Mouse (Mus musculus) monocyte, adult 2 months (primary cell): ENCODE measurements around the gene Lefty2.

Experiments used
- DNase-seq, 2 experiments: peaks; one replicate each; pipeline ENCODE4 v3.0.0; 2022; ENCODE audit warnings: low spot score in 2 of 2, low read depth in 1 of 2

Lefty2 gene

DNA sequence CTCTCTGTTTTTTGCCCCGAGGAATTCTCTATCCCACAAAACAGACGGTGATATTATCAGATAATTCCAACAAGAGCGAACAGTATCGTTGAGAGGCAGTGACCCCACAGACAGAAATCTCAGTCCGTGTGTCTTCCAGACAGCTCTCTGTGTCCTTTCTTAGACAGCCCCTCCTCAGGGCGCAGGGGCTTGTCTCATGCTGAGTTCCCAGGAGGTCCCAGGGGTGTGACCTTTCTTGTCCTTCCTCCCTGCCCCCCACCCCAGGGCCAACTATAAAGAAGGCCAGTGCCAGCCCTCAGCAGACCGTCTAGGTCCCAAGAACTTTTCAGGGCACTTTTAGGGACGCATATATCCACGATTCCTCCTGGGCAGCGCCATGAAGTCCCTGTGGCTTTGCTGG lies at the start of gene Lefty2:
Lefty2 (plus strand) TSS at position 301 of the 400 bp plus-strand sequence.
- DNase-seq = no peak

DNA sequence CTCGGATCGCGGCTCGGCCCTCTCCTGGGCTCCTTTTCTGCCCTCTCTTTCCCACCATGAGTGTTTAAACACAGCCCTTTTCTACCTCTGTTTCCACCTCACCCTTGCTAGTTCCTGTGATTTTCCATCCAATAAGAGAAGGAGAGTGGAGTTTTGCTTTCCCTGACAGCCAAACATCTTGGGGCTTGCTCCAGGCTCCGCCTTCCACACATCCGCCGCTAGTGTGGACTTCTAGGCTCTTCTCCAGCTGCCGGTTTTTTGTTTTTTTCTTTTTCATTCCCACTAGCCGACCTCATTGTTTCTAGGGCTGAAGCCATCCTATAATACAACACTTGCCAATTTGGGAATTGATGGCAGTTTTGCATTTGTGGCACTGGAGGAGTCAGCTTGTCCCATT lies 44.8 kb upstream of the Lefty2 start:
- peak in 1 of 2 experiments; percentile 44 for DNase-seq

DNA sequence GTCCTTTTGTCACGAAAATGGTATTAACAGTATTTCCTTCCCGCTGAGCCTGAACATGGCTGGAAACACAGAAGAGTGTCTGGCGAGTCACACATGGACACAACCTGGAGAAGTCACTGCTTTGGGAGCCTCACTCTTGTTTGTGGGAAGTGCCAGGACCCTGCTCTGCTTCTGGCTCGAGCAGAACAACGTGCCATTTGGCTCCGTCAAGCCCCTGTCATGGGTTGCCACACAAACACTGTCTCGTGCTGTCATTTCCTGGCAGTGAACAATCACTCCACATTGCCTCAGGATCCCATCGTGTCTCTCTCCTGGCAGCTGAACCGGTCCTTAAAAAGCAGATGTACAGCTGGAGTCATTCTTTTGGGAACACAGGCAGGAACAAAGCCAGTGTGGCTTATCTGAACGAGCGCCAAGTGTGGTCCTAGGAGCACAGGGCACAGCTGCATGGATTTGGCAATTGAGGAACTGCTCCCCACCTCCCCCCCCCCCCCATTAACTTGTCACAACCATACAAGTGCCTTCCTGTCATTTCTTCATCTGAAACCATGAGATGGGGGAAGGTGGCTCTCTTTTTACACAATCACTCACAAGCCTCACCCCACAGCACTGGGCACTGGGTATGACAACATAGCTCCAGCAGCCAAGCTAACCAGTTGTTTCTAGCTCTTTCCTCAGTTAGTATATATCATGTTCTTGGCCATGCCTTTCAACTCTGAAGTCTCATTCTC lies 44.2 kb upstream of the Lefty2 start:
- DNase-seq = peak; percentile 78 to 85

DNA sequence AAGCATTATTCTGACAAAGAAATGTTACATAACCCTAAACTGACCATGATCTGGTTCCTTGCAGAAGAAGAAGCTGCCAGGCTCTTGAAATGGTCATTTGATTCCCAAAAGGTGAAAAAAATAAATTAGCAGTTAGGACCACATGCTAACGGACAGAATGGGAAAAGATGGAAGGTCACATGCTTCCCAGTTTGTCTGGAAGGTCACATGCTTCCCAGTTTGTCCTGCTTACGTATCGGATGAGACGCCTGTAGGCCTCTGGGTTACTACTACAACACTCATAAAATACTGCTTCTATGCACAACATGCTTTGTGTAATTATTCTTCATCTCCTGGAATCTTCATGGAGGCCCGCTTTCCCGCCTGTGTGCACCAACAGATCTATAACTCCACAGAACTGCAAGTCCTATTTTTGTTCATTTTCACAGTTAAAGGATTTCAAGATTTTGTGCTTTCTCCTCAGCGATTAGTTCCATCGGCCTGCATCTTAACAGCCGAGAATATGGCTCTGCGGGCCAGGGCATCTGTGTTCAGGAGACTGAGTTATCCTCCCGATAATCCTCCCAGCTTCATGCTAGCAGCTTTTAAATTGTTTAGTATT lies 43.1 kb upstream of the Lefty2 start:
- no peak for DNase-seq

DNA sequence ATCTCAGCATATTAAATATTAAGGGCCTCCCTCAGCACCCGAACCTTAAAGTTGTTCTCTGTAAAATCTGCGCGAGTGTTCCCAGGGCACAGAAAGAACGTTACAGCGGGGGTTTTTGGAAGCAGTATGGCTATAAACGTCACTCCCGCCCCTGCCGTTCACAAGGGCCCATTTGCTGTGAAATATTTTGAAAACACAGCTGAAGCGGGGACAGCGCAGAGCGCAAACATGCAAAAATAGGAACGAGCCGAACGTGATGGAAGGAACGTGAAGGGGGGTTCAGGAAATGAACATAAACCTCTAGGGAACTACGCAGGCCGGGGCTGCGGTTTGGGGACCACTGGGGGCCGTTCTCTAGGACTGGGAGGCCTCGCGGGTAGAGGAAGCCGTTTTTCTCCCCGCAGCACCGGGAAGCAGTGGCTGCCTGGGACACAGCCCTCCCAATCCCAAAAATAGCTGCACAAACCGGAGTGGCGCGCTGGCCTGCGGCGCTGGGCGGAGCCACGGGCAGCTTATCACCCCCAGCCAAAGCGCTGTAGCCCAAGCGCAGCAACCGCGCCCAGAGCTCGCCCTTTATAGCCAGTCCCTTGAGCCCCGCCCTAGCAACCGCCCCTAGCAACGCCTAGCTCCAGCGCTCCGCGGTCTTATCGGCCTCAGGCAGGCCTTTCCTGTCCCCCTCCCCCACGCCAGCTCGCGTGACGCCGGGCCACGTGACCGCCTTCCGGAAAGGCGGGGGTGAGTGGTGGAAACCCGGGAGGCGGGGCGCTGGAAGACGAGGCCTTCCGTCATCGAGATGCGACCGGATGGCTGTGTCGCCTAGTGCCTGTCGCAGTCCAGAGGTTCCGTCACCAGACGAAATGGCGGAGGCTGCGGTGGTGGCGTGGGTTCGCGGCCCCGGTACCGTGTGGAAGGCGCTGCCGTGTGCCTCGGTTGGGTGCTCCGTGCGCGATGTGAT lies 42.3 kb upstream of the Lefty2 start, which contains the start of gene Sde2:
Sde2 (plus strand) TSS at position 812 of the 955 bp plus-strand sequence.
- peak; percentile 100 for DNase-seq

DNA sequence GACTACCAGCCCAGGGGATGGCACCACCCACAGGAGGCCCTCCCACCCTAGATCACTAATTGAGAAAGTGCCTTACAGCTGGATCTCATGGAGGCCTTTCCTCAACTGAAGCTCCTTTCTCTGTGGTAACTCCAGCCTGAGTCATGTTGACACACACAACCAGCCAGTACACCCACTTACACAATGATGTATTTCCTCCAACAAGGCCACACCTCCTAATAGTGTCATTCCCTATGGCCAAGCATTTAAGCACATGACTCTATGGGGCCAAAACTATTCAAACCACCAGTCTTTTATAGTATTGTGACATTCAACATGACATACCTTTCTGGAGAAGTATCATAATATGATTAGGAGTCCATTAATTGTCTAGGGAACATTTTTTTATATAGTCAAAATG lies 34.1 kb upstream of the Lefty2 start:
- no peak for DNase-seq

DNA sequence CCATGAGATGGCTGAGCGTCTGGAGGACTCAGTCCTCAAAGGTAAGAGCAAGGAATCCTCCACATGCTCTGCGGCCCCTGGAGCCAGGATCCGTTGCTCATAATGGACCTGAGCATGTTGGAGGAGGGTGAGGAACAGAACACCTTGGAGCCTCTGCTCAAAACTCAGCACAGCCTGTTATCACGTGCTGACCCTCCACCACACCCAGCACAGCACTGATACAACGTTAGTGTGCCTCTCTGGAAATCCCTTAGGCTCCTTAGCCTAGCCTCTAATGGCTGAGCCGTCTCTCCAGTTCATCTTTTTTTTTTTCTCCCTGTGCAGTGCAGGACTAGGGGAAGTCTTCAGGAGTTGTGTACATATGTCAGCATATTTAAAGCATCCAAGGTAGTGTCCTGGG lies 32.9 kb upstream of the Lefty2 start:
- DNase-seq = no peak

DNA sequence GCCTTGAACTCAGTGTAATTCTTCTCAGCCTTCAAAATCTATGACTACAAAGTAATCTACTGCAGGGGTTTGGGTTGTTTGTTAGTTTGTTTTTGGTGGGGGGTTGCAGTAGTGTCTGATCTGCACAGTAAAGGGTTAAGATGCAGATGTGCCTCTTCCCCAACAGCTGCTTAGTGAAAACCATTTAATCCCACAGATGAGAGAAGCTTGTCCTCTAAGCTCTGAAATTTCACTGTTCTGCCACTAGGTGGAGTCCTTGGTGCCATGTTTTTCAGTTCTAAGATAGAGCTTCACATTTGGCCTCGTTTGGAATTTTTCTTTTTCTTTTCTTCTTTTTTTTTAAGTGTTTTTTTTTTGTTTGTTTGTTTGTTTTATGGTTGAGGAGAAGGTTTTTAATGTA lies 29.3 kb upstream of the Lefty2 start:
- no peak for DNase-seq

DNA sequence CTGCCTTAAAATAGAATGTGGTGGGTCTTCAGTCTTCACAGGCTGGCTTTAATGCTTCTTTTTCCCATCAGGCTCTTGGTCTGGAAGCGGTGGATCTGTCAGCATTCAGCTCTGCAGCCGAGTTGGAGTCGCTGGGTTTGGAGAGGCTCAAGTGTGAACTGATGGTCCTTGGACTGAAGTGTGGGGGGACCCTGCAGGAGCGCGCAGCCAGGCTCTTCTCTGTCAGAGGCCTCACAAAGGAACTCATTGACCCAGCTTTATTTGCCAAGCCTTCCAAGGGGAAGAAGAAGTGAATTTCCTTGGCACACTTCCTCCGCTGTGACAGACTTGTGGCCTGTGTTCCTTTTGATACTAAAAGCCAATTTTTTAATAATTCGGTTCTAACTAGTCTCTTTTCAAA lies 26.9 kb upstream of the Lefty2 start:
- no peak for DNase-seq

DNA sequence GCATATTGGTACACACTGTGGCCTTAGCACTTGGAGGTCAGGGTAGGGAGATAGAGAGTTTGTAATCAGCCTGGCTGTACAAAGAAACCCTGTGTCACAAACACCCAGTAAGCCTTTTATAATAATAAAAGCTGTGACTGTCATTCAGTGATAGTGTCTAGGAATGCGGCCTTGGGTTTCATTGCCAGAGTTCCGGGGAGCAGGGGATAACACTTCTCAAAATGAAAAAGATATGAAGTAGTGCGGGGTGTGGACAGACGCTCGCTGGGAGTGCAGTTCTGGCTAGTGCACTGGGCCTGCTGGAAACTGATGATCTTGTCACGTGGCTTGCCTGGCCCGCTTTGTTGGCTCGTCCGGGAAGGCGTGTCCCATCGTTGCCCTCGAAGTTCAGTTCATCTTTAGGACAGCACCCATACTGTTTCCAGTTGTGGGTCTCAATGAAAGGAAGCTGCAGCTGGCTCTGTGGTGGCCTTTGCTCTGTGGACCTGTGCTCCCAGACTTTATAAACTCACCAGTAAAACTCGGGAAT lies 22.7 kb upstream of the Lefty2 start:
- no peak for DNase-seq

DNA sequence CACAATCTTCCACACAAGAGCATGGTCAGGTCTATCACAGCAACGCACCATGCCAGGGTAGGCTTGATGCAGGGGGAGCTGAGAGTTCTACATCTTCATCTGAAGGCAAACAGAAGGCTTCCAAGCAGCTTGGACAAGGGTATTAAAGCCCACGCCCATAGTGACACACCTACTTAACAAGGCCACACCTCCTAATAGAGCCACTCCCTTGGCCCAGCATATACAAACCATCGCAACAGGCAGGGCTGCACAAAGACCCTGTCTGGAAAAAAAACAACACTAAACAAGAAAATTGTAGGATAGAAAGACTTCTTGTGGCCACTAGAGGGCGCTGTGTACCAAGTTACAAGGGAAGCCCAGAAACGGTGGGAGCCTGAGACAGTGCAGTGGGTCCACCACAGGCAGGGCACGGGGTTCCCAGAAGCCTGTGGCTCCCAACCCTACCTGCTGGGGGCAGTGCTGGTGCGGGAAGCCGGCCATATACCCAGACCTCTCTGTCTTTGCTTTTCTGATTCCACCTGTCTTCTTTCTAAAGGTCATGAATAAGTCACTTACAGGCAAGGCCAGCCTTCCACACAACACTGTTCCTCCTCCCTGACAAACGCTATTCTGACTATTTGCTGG lies 18.9 kb upstream of the Lefty2 start:
- peak in 1 of 2 experiments; percentile 24 for DNase-seq

DNA sequence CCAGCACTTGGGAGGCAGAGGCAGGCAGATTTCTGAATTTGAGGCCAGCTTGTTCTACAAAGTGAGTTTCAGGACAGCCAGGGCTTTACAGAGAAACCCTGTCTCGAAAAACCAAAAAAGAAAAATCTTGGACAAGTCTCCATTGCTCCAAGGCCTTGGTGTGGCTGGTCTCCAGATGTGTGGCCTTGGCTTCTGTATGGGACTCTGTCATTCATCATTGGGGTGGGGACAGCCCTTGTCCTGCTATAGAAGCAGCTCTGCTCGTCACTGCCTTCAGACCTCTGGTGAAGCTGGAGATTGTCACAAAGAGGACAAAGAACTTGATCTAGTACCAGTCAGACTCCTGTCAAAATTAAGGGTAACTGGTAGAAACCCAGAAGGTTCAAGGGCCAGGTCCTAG lies 18.3 kb upstream of the Lefty2 start:
- no peak for DNase-seq

DNA sequence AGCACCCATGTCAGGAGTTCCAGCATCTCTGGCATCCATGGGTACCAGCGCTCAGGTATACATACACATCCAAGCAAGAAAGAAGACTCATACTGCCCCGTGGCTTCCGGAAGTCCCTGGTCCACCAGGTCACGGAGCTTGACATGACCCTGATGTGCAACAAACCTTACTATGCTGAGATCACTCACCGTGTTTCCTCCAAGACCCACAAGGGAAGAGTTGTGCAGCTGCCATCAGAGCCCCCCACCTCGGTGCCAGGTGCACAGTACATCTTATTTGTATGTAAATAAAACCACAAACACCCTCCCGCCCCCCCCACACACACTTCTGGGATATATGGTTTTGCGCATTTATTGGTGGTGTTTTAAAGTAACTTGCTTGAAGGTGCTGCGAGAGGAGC lies 17.8 kb upstream of the Lefty2 start:
- no peak for DNase-seq

DNA sequence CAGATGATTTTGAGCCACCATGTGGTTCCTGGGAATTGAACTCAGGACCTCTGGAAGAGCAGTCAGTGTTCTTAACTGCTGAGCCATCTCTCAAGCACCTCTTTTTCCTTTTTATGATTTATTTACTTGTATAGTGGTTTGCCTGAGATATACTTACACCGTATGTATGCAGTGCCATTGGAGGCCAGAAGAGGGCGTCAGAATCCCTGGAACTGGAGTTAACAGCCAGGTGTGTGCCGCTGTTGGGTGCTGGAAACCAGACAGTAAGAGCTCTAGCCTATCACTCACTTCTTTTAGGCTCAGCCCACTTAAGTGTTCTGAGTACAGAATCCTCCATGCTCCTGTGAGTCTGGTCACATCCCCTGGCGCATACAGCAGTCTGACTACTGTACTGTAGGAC lies 15.4 kb upstream of the Lefty2 start:
- DNase-seq = no peak

DNA sequence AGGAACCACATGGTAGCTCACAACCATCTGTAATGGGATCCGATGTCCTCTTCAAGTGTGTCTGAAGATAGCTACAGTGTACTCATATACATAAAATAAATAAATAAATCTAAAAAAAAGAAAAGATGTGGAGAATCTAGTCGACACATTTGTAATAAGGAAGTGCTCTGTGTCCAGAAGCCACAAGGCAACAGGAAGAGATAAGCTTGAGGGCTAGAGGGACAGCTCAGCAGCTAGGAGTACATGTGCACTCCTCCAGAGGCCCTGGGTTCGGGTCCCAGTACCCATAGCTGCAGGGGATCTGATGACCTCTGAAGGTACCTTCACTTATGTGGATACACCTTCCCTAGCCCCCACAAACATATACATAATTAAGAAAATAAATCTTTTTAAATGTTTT lies 11.1 kb upstream of the Lefty2 start:
- no peak for DNase-seq

DNA sequence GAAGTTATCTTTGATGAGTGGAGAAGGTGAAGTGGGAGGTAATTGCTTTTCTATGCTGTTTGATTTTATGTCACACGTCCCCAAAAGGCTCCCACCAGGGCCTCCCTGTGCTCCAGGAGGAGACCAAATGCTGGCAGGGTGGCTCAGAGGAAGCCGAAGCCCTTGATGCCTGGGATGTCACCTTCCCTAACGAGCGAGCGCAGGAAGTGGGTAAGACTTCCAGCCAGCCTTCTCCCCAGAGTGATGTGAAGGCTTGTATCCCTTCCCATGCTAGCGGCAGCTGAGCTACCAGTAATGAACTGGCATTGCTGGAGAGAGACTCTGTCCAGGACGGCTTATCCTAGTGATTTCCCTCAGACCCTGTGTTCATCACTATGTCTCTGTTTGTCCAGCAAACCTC lies 9.2 kb upstream of the Lefty2 start:
- DNase-seq = no peak

DNA sequence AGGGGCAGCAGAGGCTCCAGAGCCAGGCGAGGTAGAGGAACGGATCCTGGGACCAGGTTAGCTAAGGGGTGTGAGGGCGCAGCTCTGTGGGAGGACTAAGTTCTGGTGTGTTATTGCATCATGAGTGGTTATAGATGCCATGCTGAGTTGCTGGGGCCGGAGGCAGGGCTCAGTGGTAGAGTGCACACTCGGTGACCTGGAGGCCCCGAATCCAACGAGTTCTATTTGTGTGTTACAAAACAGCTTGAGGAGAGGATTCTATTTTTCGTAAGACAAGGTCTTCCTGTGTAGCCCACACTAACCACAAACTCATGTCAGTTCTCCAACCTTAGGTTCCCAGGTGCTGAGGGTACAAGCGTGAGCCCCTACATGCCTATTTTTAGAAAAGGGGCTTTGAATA lies 8.4 kb upstream of the Lefty2 start:
- DNase-seq = no peak

DNA sequence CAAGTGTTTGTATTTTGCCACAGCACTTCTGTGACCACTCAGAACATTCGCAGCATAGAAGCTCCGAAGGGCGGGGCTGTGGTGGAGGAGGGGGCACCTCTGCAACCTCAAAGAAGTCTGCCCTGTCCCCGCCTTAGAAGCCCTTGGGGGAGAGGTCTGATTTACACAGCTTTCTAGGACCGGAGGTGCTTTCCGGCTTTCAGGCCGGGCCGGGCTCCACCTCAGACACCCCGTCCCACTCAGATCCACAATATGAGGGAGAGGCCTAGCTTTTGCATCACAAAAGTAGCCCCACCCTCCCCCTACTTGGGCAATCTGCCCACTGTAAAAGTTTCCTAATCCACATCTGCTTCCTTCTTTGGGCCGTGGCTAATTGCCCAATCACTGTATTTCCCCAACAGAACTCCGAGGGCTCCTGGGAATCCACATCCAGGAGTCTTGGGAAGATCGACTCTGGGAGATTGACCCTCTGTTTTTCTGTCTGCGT lies 4.3 kb upstream of the Lefty2 start:
- DNase-seq = peak; percentile 84 to 89

DNA sequence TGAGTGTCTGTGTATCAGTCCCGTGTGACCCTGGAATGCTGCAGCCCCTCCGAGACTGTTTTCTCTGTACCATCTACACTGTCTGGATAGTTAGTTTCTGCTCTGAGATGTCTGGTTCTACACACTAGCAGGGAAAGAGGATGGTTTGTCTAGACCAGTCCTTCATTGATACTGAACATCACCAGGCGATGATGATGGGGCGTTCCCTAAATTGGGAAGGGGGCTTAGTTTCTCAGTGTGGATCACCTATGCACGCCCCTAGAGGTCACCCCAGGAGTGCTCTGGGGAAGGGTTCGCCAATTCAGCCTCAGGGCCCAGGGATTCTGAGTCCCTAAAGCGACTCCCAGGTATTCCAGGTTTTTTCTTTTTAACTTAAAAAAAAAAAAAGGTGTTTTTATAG lies 3.7 kb upstream of the Lefty2 start:
- DNase-seq = no peak

DNA sequence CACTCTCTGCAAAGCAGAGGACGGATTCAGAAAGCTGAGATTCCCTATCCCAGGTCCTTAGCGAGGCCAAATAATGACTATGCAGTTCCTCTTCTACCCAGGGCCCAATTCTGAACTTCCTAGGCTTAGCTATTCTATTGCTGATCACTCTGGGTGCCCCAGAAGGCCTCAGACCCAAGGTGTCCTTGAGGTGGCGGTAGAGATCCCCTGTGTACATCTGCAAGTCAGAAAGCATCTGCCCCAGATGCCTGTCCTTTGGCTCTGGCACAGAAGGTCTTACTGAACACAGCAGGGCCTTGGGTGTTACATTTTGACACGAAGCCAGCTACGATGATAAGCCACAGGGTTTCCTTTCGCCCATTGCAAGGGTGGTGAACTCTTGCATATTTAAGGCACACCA lies 3.1 kb upstream of the Lefty2 start:
- DNase-seq = peak in 1 of 2 experiments; percentile 24
